7 mouse cellular contexts compared by ENCODE assay signal in the genomic region with DNA sequence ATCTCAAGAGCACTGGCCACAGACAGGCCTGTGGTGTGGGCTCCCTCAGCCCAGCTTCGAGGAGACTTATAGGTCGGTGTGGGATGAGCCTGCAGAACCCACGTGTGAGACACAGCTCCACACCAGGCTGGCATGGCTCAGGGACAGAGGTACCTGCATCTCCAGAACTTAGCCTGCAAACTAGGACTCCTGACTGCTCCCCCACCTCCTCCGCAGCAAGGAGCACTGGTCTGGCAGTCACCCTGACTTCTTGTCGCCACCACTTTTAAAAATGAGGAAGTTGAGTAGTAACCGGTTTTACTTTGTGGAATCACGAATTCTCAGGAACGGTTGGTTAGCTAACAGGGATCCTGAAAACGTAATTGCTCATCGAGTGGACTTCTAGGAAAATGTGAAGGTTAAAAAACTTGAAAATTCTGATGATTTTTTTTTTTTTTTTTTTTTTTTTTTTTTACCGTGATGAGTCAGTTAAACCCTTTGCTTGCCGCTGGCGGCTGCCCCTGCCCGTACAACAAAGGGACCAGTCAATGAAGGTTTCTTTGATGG. TPM values are rescaled to one million over a fixed set of nuclear protein-coding genes. Genes with fewer than 3 reads are reported as not detected.
DNase-seq lines count a peak whose midpoint lies in the region; ATAC-seq lines count a peak whose summit lies in the region.

No protein-coding gene starts in this region.

- DNase-seq in lung, postnatal 4 days: no peak
- peak; percentile 12 for DNase-seq in ZHBTc4 (ENCODE audit: low read depth, low spot score)
- DNase-seq in urinary bladder, postnatal 25 days (ENCODE audit: low spot score): no peak
- no peak for DNase-seq in layer of hippocampus, postnatal 14 days (ENCODE audit: low spot score in 2 of 2)

- no peaks in the 10 kb centered on the region for H3K27me3 ChIP-seq in lung, embryonic 16.5 days (ENCODE audit: control insufficient read depth, insufficient read depth, low read depth, low read length)
- H3K27me3 ChIP-seq in hindbrain, embryonic 13.5 days: peaks cover 26% of the 10 kb centered on the region
- H3K27me3 ChIP-seq in neural tube, embryonic 13.5 days: peaks cover 26% of the 10 kb centered on the region

- 16% methylated on average over 14 of the region's 14 CpGs for WGBS in lung, embryonic 16.5 days
- WGBS in hindbrain, embryonic 13.5 days: 10% methylated on average over 14 of the region's 14 CpGs
- 12% methylated on average over 14 of the region's 14 CpGs for WGBS in neural tube, embryonic 13.5 days

- peak overlapping the region; percentile 26; the same call in 1 of the 2 replicates for H3K4me2 ChIP-seq in lung, embryonic 16.5 days (ENCODE audit: low read depth, low read length)
- H3K4me2 ChIP-seq in hindbrain, embryonic 13.5 days: 0 out of 2 replicates have a peak overlapping the region, but pooled peaks have one; percentile 10
- 0 out of 2 replicates have a peak overlapping the region, but pooled peaks have one; percentile 7 for H3K4me2 ChIP-seq in neural tube, embryonic 13.5 days

- H3K27ac ChIP-seq in lung, embryonic 16.5 days (ENCODE audit: low read length): no peak overlapping the region
- H3K27ac ChIP-seq in hindbrain, embryonic 13.5 days: no peak overlapping the region
- no peak overlapping the region for H3K27ac ChIP-seq in neural tube, embryonic 13.5 days (replicated peaks)

- no peak overlapping the region for H3K4me3 ChIP-seq in lung, embryonic 16.5 days (ENCODE audit: low read length)
- no peak overlapping the region for H3K4me3 ChIP-seq in hindbrain, embryonic 13.5 days
- H3K4me3 ChIP-seq in neural tube, embryonic 13.5 days: no peak overlapping the region

- no peaks in the 10 kb centered on the region for H3K9me3 ChIP-seq in lung, embryonic 16.5 days (ENCODE audit: control insufficient read depth, low read length)
- H3K9me3 ChIP-seq in hindbrain, embryonic 13.5 days: 0 out of 2 replicates have a peak, but pooled peaks cover 2% of the 10 kb centered on the region
- H3K9me3 ChIP-seq in neural tube, embryonic 13.5 days: no peaks in the 10 kb centered on the region

- H3K4me1 ChIP-seq in lung, embryonic 16.5 days (replicated peaks; ENCODE audit: control insufficient read depth, insufficient read depth, low read length): 0 out of 2 replicates have a peak, but pooled peaks cover 3% of the 10 kb centered on the region
- 0 out of 2 replicates have a peak, but pooled peaks cover 4% of the 10 kb centered on the region for H3K4me1 ChIP-seq in hindbrain, embryonic 13.5 days (replicated peaks)
- no peaks in the 10 kb centered on the region for H3K4me1 ChIP-seq in neural tube, embryonic 13.5 days (replicated peaks)

- H3K9ac ChIP-seq in lung, embryonic 16.5 days (ENCODE audit: low read length): 0 out of 2 replicates have a peak overlapping the region, but pooled peaks have one; percentile 23
- H3K9ac ChIP-seq in hindbrain, embryonic 13.5 days: no peak overlapping the region
- H3K9ac ChIP-seq in neural tube, embryonic 13.5 days: no peak overlapping the region

- ATAC-seq in lung, embryonic 16.5 days (ENCODE audit: low read depth): no peak; the same call in 1 of the 2 replicates
- no peak for ATAC-seq in hindbrain, embryonic 13.5 days (ENCODE audit: low FRiP score)
- no peak for ATAC-seq in neural tube, embryonic 13.5 days (ENCODE audit: low read depth)

- no peaks in the 10 kb centered on the region for H3K36me3 ChIP-seq in lung, embryonic 16.5 days (ENCODE audit: control insufficient read depth, insufficient read depth, low read length)
- no peaks in the 10 kb centered on the region for H3K36me3 ChIP-seq in hindbrain, embryonic 13.5 days
- H3K36me3 ChIP-seq in neural tube, embryonic 13.5 days: no peaks in the 10 kb centered on the region

RNA-seq across cellular contexts. Expression of gene Prdm1, which starts 10.8 kb away (rescaled TPM):
- polyA plus RNA-seq in lung, embryonic 16.5 days (2015; fragmentation: Nextera tagmentation; extraction: Ambion mirVana): 2.3 and 2.5 TPM in 2 replicates
- 0.47 and 0.75 TPM in 2 replicates for polyA plus RNA-seq in hindbrain, embryonic 13.5 days (2015; fragmentation: Nextera tagmentation; extraction: Ambion mirVana)
- 0.93 and 0.99 TPM in 2 replicates for polyA plus RNA-seq in neural tube, embryonic 13.5 days (2015; fragmentation: Nextera tagmentation; extraction: Ambion mirVana)
- 1 to 10 TPM in 1 of 2 experiments, under 1 TPM in 1; 0.98 to 1.2 TPM for total RNA-seq in layer of hippocampus, postnatal 14 days (2021)
